Comparison of ENCODE assay signal across 9 mouse cellular contexts in the genomic region with DNA sequence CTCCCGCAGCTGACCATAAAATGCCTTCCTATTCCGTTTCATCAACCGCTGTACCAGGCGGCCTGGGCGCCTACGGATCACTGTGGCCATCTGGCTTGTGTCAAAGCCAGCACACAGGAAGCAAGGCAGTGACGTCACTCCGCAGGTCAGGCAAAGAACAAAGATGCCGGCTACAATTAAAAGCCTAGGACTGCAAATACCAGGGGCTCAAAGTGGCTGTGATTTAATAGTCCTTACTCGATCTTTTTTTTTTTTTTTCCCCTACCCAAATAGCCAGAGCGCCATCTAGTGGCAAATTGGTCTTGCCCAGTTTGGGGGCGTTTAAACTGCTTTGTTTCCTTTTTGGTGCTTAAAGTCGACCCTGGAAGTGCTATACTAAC. TPM values are rescaled to one million over a fixed set of nuclear protein-coding genes. Genes with fewer than 3 reads are reported as not detected.
A peak's percentile ranks its signal among the peaks of the same experiment; 100 is the strongest.
DNase-seq lines count a peak whose midpoint lies in the region; ATAC-seq and TF ChIP-seq lines count a peak whose summit lies in the region.
"Had no signal": no experiment of that assay in that cellular context is flagged by ENCODE, and none has a peak within 500 bp of the region (broad histone marks: within the 10 kb centered on the region; RNA-seq: fewer than 3 reads in every experiment).

No protein-coding gene starts in this region.

- no peaks in the 10 kb centered on the region for H3K36me3 ChIP-seq in thymus, adult 2 months (ENCODE audit: control insufficient read depth, insufficient read depth, low read length)
- no peaks in the 10 kb centered on the region for H3K36me3 ChIP-seq in liver, embryonic 16.5 days (ENCODE audit: control insufficient read depth, insufficient read depth)
- no peaks in the 10 kb centered on the region for H3K36me3 ChIP-seq in neural tube, embryonic 15.5 days

- 0 out of 2 replicates have a peak, but pooled peaks have one; percentile 13 for TF ChIP-seq CTCF in thymus, adult 2 months (IDR thresholded peaks at IDR 0.05; ENCODE audit: borderline replicate concordance, control insufficient read depth, extremely low read depth, insufficient read depth, low read length, poor library complexity)

- no peaks in the 10 kb centered on the region for H3K4me1 ChIP-seq in thymus, adult 2 months (replicated peaks; ENCODE audit: control insufficient read depth, insufficient read depth, low read length)
- no peaks in the 10 kb centered on the region; the same call in 1 of the 2 replicates for H3K4me1 ChIP-seq in liver, embryonic 16.5 days (ENCODE audit: control insufficient read depth, low read depth, low read length)
- H3K4me1 ChIP-seq in neural tube, embryonic 15.5 days = peaks cover 17% of the 10 kb centered on the region

- DNase-seq in thymus, adult 2 months = peak; percentile 13
- no peak for DNase-seq in thymus, postnatal 25 days
- peak; percentile 79 to 81 for DNase-seq in cerebellum, postnatal 10 days
- DNase-seq in heart, adult 8-10 months (ENCODE audit: low spot score) = peak; percentile 41
- peak; percentile 29 for DNase-seq in kidney, adult 11 months
- no peak for DNase-seq in gastrocnemius, postnatal 14 days

- no peak for TF ChIP-seq POLR2A in thymus, adult 2 months (IDR thresholded peaks at IDR 0.05; ENCODE audit: control insufficient read depth, extremely low read depth, insufficient read depth, low read length, poor library complexity)

- peak overlapping the region; percentile 46 for H3K4me2 ChIP-seq in liver, embryonic 16.5 days (ENCODE audit: low read depth, low read length)
- peak overlapping the region; percentile 62 for H3K4me2 ChIP-seq in neural tube, embryonic 15.5 days

- intact Hi-C loops in gastrocnemius, postnatal 14 days (cut with DNase I; ENCODE audit: low total_unique reads) = no loop called here

- H3K9ac ChIP-seq in liver, embryonic 16.5 days (ENCODE audit: low read depth, low read length) = no peak overlapping the region
- no peak overlapping the region for H3K9ac ChIP-seq in neural tube, embryonic 15.5 days (replicated peaks)

- H3K4me3 ChIP-seq in thymus, adult 2 months (ENCODE audit: control insufficient read depth, insufficient read depth, low read length) = no peak overlapping the region
- H3K4me3 ChIP-seq in liver, embryonic 16.5 days (ENCODE audit: low read depth, low read length) = peak overlapping the region; percentile 24
- H3K4me3 ChIP-seq in neural tube, embryonic 15.5 days (replicated peaks) = peak overlapping the region; percentile 32
- H3K4me3 ChIP-seq: erythroblast, embryonic 14.5 days had no signal

- no peak overlapping the region for H3K27ac ChIP-seq in thymus, adult 2 months (ENCODE audit: control insufficient read depth, insufficient read depth, low read length)
- no peak overlapping the region for H3K27ac ChIP-seq in liver, embryonic 16.5 days (ENCODE audit: low read length)
- 0 out of 2 replicates have a peak overlapping the region, but pooled peaks have one; percentile 14 for H3K27ac ChIP-seq in neural tube, embryonic 15.5 days (replicated peaks)

- H3K9me3 ChIP-seq in liver, embryonic 16.5 days (replicated peaks; ENCODE audit: control insufficient read depth, low read length) = no peaks in the 10 kb centered on the region
- no peaks in the 10 kb centered on the region for H3K9me3 ChIP-seq in neural tube, embryonic 15.5 days (replicated peaks)

- 9% methylated on average over 13 of the region's 13 CpGs for WGBS in thymus, adult 2 months
- WGBS in liver, embryonic 16.5 days (ENCODE audit: insufficient replicate concordance) = 6% methylated on average over 13 of the region's 13 CpGs
- 5% methylated on average over 13 of the region's 13 CpGs for WGBS in neural tube, embryonic 15.5 days

- ATAC-seq in liver, embryonic 16.5 days (ENCODE audit: low read depth) = no peak
- ATAC-seq in neural tube, embryonic 15.5 days (ENCODE audit: low FRiP score) = peak; percentile 83

- no peaks in the 10 kb centered on the region for H3K27me3 ChIP-seq in thymus, adult 2 months (ENCODE audit: control insufficient read depth, insufficient read depth, low read length)
- no peaks in the 10 kb centered on the region for H3K27me3 ChIP-seq in liver, embryonic 16.5 days (ENCODE audit: control insufficient read depth, insufficient read depth, low read depth, low read length)
- no peaks in the 10 kb centered on the region for H3K27me3 ChIP-seq in neural tube, embryonic 15.5 days (replicated peaks)

RNA-seq across cellular contexts. Expression of gene Msrb3, which starts 26.4 kb away (rescaled TPM):
- polyA plus RNA-seq in thymus, adult 2 months (2012; rRNA removed) = 4.0 and 5.4 TPM in 2 replicates
- 100 to 1,000 TPM in 2 of 4 experiments, 10 to 100 TPM in 2; 84.9 to 110 (median 102) TPM for total RNA-seq in heart, adult 8-10 months (2022)
- polyA plus RNA-seq in liver, embryonic 16.5 days (2015; fragmentation: Nextera tagmentation; extraction: Ambion mirVana) = 1.2 and 1.4 TPM in 2 replicates
- 1.2 and 4.1 TPM in 2 replicates for polyA plus RNA-seq in neural tube, embryonic 15.5 days (2015; fragmentation: Nextera tagmentation; extraction: Ambion mirVana)
- 10 to 100 TPM; 88.3 to 90.4 TPM for total RNA-seq in gastrocnemius, postnatal 14 days (2021)
- polyA plus RNA-seq: erythroblast, embryonic 14.5 days had no signal

Comparison
In these comparisons a context has a peak if more than half of its experiments do, and no peak if none do; other contexts are left out.
1. DNase-seq: peak in thymus, adult 2 months (single experiment), cerebellum, postnatal 10 days (2 of 2), heart, adult 8-10 months (single experiment) and kidney, adult 11 months (single experiment); none in thymus, postnatal 25 days (single experiment) and gastrocnemius, postnatal 14 days (single experiment).